Mouse (Mus musculus): ENCODE results near the gene Tmem219.
A peak's percentile ranks its signal among the peaks of the same experiment; 100 is the strongest.

Tmem219 gene

GRCm38 (mm10) chr7:126922624-126923060 is at the start of gene Tmem219:
Tmem219 (minus strand) TSS chr7:126922917.
- DNase-seq, result peak; percentile 28 to 47

GRCm38 (mm10) chr7:126967361-126967760 is 44.6 kb upstream of the Tmem219 start:
- DNase-seq, result no peak

- peak; percentile 80 to 82 for DNase-seq
Observed at GRCm38 (mm10) chr7:126965568-126965967, 42.9 kb upstream of the Tmem219 start.

GRCm38 (mm10) chr7:126963548-126964286 is 41.0 kb upstream of the Tmem219 start:
- DNase-seq, result peak; percentile 49 to 57

DNA sequence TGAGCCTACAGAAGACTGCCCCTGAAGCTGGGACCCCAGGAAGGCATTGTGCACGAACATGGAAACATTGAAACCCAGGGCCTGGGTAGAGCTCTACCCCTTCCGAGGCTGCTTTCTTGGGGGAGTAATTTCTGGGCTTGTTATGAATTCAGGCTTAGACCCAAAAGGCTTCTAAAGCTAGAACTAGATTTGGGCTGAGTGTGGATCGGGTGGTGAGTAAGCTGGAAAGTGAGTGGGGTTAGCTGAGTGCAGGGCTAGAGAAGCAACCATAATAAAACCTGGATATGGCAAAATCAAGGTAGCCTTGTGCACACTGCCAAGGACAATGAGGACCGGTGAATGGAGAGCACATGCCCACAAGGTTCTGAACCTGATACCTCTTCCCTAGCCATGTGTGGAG is 39.2 kb upstream of the Tmem219 start:
- no peak for DNase-seq

DNA sequence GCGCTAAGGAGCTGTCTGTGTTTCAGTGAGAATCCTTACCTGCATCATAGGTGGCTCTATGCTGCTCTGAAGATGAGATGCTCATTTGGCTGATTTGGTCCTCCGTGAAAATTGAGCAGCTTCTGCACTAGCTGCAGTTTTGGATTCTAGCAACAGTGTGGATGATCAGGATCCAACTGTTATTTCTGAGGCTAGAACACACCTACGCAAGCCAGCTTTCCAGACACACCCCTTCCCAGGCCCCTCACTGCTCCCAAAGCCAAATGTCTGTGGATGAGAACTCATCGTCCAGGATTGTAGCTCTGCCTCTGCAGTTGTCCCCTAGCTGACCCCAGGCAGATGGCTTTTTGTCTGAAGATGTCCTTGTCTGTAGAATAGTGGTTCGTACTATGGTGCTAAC is 38.4 kb upstream of the Tmem219 start:
- DNase-seq, result no peak

GRCm38 (mm10) chr7:126959780-126960179 is 37.1 kb upstream of the Tmem219 start:
- no peak for DNase-seq

DNA sequence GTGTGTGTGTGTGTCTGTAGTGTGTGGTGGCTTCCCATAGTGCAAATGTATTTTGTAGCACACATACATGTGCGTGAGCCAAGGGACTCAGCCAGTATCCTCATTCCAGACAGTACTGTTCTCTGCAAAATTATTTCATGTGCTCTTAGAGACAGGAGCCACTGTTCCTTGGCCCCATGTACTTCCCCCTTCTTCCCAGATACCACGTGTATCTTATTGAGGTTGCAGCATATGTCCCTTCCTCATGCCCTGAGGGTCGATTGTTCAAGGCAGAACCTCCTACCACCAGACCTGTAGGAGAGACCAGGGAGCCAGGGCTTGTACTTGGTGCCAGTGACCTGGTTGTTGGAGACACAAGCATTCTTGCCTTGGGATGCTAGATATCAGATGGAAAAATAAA is 32.4 kb upstream of the Tmem219 start:
- DNase-seq, result no peak

DNA sequence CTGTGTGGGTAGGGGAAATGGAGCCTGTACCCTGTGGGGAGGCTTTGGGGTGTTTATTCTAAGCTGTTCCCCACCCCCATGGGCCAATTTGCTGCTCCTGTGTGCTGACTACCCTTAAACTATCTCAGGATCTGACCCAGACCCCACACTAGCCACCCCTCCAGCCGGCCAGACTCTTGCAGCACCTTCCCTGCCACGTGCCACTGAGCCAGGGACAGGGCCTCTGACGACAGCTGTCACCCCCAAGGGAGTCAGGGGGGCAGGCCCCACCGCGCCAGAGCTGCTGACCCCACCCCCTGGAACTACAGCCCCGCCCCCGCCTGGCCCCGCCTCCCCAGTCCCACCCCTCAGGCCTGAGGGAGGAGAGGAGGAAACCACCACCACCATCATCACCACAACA is 29.9 kb upstream of the Tmem219 start:
- peak; percentile 29 to 47 for DNase-seq

DNA sequence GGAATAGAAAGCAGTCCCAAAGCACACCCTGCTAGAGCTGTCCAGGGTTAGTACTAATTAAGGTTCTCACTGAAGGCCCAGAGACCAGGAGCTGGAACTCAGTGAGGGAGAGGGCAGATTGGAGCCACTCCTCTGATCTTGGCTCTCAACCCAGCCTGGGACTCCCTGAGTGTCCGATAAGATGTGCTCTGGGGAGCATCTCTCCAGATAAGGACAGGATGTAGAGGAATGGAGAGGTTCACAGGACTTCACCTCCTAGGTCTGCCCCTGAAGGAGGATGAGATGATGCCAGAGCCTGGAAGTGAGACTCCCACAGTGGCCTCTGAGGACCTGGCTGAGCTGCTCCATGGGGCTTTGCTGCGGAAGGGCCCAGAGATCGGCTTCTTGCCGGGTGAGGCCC is 29.0 kb upstream of the Tmem219 start:
- DNase-seq, result peak in 1 of 2 experiments; percentile 44

DNA sequence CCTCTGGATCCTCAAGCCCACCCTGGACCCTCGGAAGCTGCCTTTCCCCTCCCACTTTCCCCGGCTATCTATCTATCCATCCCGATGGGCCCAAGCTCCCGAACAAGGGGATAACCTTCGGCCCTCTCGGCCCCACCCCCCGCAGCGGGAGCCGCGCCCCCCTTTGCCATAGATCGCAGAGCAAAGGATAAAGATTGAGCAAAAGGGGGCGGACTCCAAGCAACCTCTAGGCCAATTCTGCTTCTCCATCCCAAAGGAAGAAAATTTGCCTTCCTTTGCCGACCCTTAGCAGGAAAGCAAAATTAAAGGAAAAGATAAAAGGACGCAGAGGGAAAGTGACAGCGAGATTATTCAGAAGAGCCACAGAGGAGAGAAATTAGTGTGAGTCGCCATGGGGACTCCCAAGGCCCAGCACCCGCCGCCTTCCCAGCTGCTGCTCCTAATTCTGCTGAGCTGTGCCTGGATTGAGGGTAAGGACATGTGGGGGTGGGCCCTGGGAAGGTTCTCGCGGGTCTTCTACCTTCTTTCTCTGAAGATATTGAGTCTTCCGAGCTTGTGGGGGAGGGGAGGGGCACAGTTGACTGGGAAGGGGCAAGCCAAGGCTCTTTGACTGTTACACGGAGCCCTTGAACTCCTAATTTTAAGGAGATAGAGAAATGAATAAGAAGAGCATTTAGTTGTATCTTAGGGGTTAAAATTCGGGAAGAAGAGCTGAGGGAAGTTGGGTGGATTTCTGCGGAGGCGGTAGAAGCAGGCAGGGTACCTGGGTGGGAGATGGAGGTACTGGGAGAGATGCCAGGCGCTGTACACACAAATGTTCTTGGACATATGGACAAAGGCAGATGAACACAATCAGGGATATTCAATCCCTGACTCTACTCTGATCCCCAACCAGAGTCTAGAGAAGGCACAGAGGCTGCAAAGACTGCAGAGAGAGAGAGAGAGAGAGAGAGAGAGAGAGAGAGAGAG is 28.2 kb upstream of the Tmem219 start:
- DNase-seq, result peak; percentile 84

- peak; percentile 90 to 92 for DNase-seq
Observed at GRCm38 (mm10) chr7:126949793-126950646, 27.3 kb upstream of the Tmem219 start, which contains the start of gene Sez6l2. Sez6l2 (plus strand) TSS chr7:126950563.

GRCm38 (mm10) chr7:126949403-126949792 is 26.7 kb upstream of the Tmem219 start, which contains the start of gene Asphd1:
Asphd1 (minus strand) TSS chr7:126949582.
- DNase-seq, result peak; percentile 86 to 88

- DNase-seq, result peak; percentile 33 to 35
Observed at GRCm38 (mm10) chr7:126948626-126949025, 25.9 kb upstream of the Tmem219 start.

DNA sequence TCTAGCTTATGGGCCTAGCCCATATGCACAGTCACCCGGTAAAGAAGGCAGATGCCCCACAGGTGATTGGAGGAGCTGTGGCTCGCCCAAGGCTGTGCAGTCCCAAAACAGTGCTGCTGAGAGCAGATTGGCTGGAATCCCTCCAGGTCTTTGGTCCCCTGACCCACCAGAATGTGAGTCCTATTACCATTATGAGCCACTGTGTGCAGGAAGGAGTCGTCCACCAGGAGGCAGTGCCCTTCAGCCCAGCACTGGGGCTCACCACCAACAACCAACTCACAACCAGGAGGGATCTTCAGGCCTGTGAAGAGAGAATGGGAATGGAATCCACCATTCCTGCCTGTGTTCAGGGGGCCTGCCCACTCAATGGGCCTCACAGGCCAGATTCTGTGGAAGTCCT is 23.8 kb upstream of the Tmem219 start:
- peak; percentile 81 to 88 for DNase-seq

GRCm38 (mm10) chr7:126941801-126942200 is 19.1 kb upstream of the Tmem219 start:
- DNase-seq, result no peak

DNA sequence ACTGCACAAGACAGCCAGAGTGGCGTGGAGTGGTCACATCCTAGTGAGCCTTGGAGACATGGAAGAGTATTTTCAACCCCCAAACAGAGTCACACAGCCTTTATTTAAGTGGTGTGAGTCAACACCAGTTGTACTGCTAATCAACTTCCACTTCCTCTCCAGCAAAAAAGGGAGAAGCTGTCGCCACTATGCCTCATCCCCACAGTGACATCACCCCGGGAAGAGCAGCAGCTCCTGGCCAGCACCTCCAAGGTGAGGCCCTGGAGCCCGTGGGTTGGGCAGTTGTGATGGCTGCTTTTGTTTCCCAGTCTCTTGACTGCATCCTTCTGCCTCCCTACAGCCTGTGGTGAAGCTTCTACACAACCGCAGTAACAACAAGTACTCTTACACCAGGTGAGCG is 18.5 kb upstream of the Tmem219 start:
- no peak for DNase-seq

- DNase-seq, result no peak
Observed at GRCm38 (mm10) chr7:126932652-126933051, 9.9 kb upstream of the Tmem219 start.

- DNase-seq, result no peak
Observed at GRCm38 (mm10) chr7:126929046-126929445, 6.3 kb upstream of the Tmem219 start.

GRCm38 (mm10) chr7:126928384-126929037 is 5.8 kb upstream of the Tmem219 start, which contains the start of gene Kctd13:
Kctd13 (plus strand) TSS chr7:126928879.
- DNase-seq, result peak; percentile 95 to 97

DNA sequence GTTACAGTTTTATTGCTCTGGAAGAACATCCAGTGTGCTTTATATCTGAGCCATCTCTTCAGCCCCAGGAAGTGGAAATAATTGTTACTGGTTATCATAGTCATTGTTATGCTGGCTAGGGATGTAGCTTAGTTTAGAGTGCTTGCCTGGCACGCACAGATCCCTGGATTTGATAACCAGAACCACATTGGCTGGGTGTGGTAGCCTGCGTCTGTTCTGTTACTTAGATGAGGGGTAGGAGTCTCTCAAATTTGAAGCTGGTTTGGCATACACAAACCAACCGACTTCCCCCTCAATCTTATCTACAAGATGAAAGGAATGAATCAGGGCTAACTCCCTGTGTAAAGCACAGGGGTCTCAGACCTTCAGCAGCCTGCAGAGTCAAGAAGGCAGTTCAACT is 3.6 kb upstream of the Tmem219 start:
- DNase-seq, result no peak

- DNase-seq, result no peak
Observed at GRCm38 (mm10) chr7:126923999-126924398, 1.3 kb upstream of the Tmem219 start.
